Mouse (Mus musculus): ENCODE measurements around the gene Rab44. TPM values are rescaled to one million over a fixed set of nuclear protein-coding genes. Genes with fewer than 3 reads are reported as not detected.

Gene Rab44
- polyA plus RNA-seq, 1 experiment from 2014 or later, result 1.4 TPM

GRCm38 (mm10) chr17:29159743-29160455 is 46.0 kb downstream of the Rab44 start:
- H3K9ac ChIP-seq (ENCODE audit: low read length), result no peak overlapping the region
- H3K36me3 ChIP-seq (ENCODE audit: control insufficient read depth, insufficient read depth, low read length), result no peaks in the 10 kb centered on the region
- peaks cover 5% of the 10 kb centered on the region for H3K4me1 ChIP-seq (replicated peaks; ENCODE audit: control insufficient read depth, insufficient read depth)
- peak overlapping the region; percentile 58; the same call in 1 of the 2 replicates for H3K27ac ChIP-seq (replicated peaks)
- no peak for TF ChIP-seq CTCF (IDR thresholded peaks at IDR 0.05; ENCODE audit: low read depth)
- no peak for TF ChIP-seq EP300 (optimal IDR thresholded peaks at IDR 0.05)
- DNase-seq (ENCODE audit: low spot score) (no peak), ATAC-seq (ENCODE audit: low FRiP score, low TSS enrichment) (peak; percentile 28; the same call in 1 of the 2 replicates)
- no peaks in the 10 kb centered on the region for H3K27me3 ChIP-seq (ENCODE audit: control insufficient read depth, insufficient read depth, low read length)
- H3K4me2 ChIP-seq (replicated peaks; ENCODE audit: low read depth), result no peak overlapping the region
- H3K9me3 ChIP-seq (ENCODE audit: control insufficient read depth, low read length), result no peaks in the 10 kb centered on the region
- 72% methylated on average over 16 of the region's 16 CpGs for WGBS
- H3K4me3 ChIP-seq (ENCODE audit: low read depth, low read length), result no peak overlapping the region

- Histone ChIP-seq H3K9me3 (ENCODE audit: control insufficient read depth, low read length) (no peaks in the 10 kb centered on the region), H3K9ac (ENCODE audit: low read length) (no peak overlapping the region), H3K36me3 (ENCODE audit: control insufficient read depth, insufficient read depth, low read length) (no peaks in the 10 kb centered on the region), H3K27me3 (ENCODE audit: control insufficient read depth, insufficient read depth, low read length) (no peaks in the 10 kb centered on the region), H3K4me1 (replicated peaks; ENCODE audit: control insufficient read depth, insufficient read depth) (peaks cover 4% of the 10 kb centered on the region), H3K4me2 (replicated peaks; ENCODE audit: low read depth) (no peak overlapping the region), H3K27ac (replicated peaks) (no peak overlapping the region), H3K4me3 (ENCODE audit: low read depth, low read length) (no peak overlapping the region)
- DNase-seq (ENCODE audit: low spot score), result no peak
- TF ChIP-seq EP300 (optimal IDR thresholded peaks at IDR 0.05), result no peak
- TF ChIP-seq CTCF (IDR thresholded peaks at IDR 0.05; ENCODE audit: low read depth), result no peak
- no peak for ATAC-seq (ENCODE audit: low FRiP score, low TSS enrichment)
- WGBS, result 94% methylated on average over 13 of the region's 13 CpGs
These were observed 48.4 kb downstream of the Rab44 start for GRCm38 (mm10) chr17:29162334-29162733.

- ATAC-seq (ENCODE audit: low FRiP score, low TSS enrichment), result peak; percentile 8; the same call in 1 of the 2 replicates
- no peak overlapping the region for H3K4me2 ChIP-seq (replicated peaks; ENCODE audit: low read depth)
These were observed 50.6 kb downstream of the Rab44 start for GRCm38 (mm10) chr17:29164469-29165111.

GRCm38 (mm10) chr17:29165452-29165851 is 51.5 kb downstream of the Rab44 start:
- H3K27ac ChIP-seq (replicated peaks), result peak overlapping the region; percentile 81
- TF ChIP-seq EP300 (optimal IDR thresholded peaks at IDR 0.05), result no peak
- 0 out of 2 replicates have a peak, but pooled peaks have one; percentile 0 for TF ChIP-seq CTCF (IDR thresholded peaks at IDR 0.05; ENCODE audit: low read depth)
- 47% methylated on average over 6 of the region's 6 CpGs for WGBS
- H3K9me3 ChIP-seq (ENCODE audit: control insufficient read depth, low read length), result no peaks in the 10 kb centered on the region
- DNase-seq (ENCODE audit: low spot score) (peak; percentile 57), ATAC-seq (ENCODE audit: low FRiP score, low TSS enrichment) (peak; percentile 62)
- 0 out of 2 replicates have a peak overlapping the region, but pooled peaks have one; percentile 1 for H3K9ac ChIP-seq (ENCODE audit: low read length)
- no peaks in the 10 kb centered on the region for H3K36me3 ChIP-seq (ENCODE audit: control insufficient read depth, insufficient read depth, low read length)
- no peak overlapping the region for H3K4me2 ChIP-seq (replicated peaks; ENCODE audit: low read depth)
- H3K4me3 ChIP-seq (ENCODE audit: low read depth, low read length), result no peak overlapping the region
- no peaks in the 10 kb centered on the region for H3K27me3 ChIP-seq (ENCODE audit: control insufficient read depth, insufficient read depth, low read length)
- H3K4me1 ChIP-seq (replicated peaks; ENCODE audit: control insufficient read depth, insufficient read depth), result peaks cover 4% of the 10 kb centered on the region

More at GRCm38 (mm10) chr17:29164469-29165111, 50.6 kb downstream of the Rab44 start:
- H3K4me1 ChIP-seq (replicated peaks; ENCODE audit: control insufficient read depth, insufficient read depth), result peaks cover 4% of the 10 kb centered on the region
- no peaks in the 10 kb centered on the region for H3K27me3 ChIP-seq (ENCODE audit: control insufficient read depth, insufficient read depth, low read length)
- H3K4me3 ChIP-seq (ENCODE audit: low read depth, low read length), result no peak overlapping the region
- H3K27ac ChIP-seq (replicated peaks), result peak overlapping the region; percentile 81
- DNase-seq (ENCODE audit: low spot score), result peak; percentile 73
- TF ChIP-seq CTCF (IDR thresholded peaks at IDR 0.05; ENCODE audit: low read depth), result no peak
- TF ChIP-seq EP300 (optimal IDR thresholded peaks at IDR 0.05), result no peak
- H3K9me3 ChIP-seq (ENCODE audit: control insufficient read depth, low read length), result no peaks in the 10 kb centered on the region
- WGBS, result 17% methylated on average over 17 of the region's 17 CpGs
- peak overlapping the region; percentile 23; the same call in 1 of the 2 replicates for H3K9ac ChIP-seq (ENCODE audit: low read length)
- no peaks in the 10 kb centered on the region for H3K36me3 ChIP-seq (ENCODE audit: control insufficient read depth, insufficient read depth, low read length)

- H3K4me3 ChIP-seq (ENCODE audit: low read depth, low read length), result no peak overlapping the region
- no peaks in the 10 kb centered on the region for H3K36me3 ChIP-seq (ENCODE audit: control insufficient read depth, insufficient read depth, low read length)
- no peaks in the 10 kb centered on the region for H3K9me3 ChIP-seq (ENCODE audit: control insufficient read depth, low read length)
- H3K4me2 ChIP-seq (replicated peaks; ENCODE audit: low read depth), result no peak overlapping the region
- ATAC-seq (ENCODE audit: low FRiP score, low TSS enrichment), result peak; percentile 65
- H3K4me1 ChIP-seq (replicated peaks; ENCODE audit: control insufficient read depth, insufficient read depth), result peaks cover 4% of the 10 kb centered on the region
- 0 out of 2 replicates have a peak overlapping the region, but pooled peaks have one; percentile 1 for H3K9ac ChIP-seq (ENCODE audit: low read length)
- 37% methylated on average over 8 of the region's 8 CpGs for WGBS
- DNase-seq (ENCODE audit: low spot score), result peak; percentile 75
- peak overlapping the region; percentile 81 for H3K27ac ChIP-seq (replicated peaks)
- H3K27me3 ChIP-seq (ENCODE audit: control insufficient read depth, insufficient read depth, low read length), result no peaks in the 10 kb centered on the region
- peak; percentile 76 for TF ChIP-seq EP300 (optimal IDR thresholded peaks at IDR 0.05)
- TF ChIP-seq CTCF (IDR thresholded peaks at IDR 0.05; ENCODE audit: low read depth), result no peak
These were observed 52.1 kb downstream of the Rab44 start for GRCm38 (mm10) chr17:29165967-29166578.
